Mouse (Mus musculus) CD8-positive naive resting alpha-beta T cell, adult 2 months (primary cell): Measurements from ENCODE around the gene Zdhhc20.
"Not testable (repeated sequence)": the region's sequence is repeated elsewhere in the genome, so short reads cannot be mapped to it uniquely, and the experiment has no call there.

Source experiments
- DNase-seq, 2 experiments: peaks; one replicate each; pipeline ENCODE4 v3.0.0; 2022; ENCODE audit warnings: low read depth in 2 of 2, low spot score in 2 of 2

Gene Zdhhc20

DNA sequence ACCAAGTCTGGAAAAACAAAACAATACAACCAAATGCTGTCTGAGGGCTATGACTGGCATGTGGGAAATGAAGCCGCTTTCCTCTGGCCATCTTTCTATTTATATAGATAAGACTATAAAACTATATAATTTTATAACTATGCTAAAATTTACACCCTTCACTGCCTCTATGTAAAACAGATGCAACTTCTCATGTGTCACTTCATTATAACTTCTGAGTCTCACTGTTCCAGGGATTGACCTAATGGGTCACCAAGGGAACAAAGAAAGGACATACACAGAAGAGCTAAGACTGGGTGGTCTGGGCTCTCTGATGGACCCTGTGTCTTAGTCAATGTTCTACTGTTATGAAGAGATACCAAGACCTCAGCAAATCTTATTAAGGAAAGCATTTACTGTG is 2.9 kb upstream of the Zdhhc20 start:
- DNase-seq: no peak

DNA sequence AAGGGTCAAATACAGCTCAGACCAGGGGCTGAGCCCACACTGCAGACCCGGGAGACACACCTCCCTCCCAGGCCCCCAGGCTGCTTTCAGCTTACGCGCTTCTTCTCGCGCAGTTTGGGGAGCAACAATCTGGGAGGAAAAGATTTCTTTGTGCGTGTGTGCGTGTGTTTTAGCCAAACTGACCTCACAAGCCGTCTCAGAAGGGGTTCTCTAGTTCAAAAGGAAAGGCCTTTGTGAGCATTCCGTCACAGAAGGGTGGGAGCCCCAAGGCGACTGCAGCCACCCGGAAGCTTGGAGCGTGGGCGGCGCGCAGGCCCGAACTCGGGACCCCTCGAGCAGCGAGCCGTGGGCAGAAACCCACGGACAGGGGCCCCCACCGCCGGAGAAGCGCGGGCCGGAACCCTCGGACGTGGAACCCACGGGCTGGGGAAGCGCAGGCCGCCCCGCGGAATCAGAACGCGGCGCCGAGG is 500 bp downstream of the Zdhhc20 start:
- DNase-seq: peak in 1 of 2 experiments; percentile 52

DNA sequence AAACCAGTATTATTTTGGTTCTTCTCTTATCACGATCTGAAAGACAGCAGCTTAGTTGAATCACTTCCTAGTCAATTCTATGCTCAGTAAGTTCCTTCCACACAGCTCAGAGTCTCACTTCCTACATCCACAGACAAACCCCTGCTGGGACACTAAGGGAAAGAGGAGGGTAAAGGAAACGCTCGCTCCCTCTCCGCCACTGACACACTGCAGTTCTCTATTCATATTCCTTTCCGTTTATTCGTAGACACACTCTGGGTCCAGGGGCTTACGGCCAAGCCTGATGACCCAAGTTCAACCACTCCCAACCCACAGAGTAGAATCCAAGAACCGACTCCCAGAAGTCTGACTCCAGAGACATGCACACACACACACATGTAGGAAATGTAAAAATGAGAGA is 2.9 kb downstream of the Zdhhc20 start:
- DNase-seq: no peak

DNA sequence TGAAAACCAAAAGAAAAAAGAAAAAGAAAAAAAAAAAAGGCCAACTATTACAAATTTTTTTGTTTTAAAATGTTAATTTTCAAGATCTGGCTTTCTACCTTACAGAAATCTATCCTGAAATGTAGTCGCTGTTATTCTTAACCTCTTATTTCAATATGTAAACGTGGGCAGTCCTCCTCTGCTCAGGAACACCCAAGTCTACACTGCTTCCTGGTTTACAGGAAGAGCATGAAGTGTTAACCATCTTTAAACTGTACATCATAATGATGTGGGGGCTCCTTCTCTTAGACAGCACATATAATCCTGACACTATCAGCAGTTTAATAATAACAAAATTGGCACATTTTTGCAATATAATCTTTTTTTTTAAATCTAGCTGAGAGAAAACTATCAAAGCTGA is 4.0 kb downstream of the Zdhhc20 start:
- DNase-seq: no peak

DNA sequence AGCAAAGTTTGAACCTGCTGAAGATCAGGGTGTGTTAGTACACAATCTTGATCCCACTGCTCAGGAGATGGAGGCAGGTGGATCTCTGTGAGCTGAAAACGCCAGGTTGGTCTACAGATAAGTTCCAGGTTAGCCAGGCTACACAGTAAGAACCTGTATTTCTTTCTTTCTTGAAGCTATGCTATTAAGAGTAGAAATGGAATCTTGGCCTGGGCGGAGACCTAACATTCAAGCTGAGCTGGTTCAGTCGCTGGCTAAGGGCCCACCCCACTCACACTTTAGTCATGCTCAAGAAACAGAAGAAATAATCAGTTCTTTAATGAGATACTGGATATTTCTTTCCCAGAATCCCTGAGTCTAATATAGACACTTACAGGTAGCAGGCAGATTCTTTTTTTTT is 6.7 kb downstream of the Zdhhc20 start:
- no peak for DNase-seq

DNA sequence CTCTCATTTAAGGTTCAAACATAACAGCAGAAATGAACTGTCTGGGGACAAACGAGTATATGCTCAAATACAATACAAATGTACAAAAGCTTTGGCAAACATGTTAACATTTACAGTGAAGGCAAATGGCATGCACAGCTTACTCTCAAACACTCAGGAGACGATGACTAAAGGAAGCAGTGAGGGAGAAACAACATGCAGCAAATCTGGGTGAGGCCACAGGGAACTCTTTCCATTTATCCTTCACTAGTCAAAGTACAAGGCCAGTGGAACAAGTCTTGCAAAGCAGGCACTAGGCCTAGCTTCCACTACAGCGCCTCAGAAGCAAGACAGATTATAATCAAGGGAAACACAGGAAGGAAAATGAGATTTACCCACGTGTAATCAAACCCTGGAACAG is 7.4 kb downstream of the Zdhhc20 start:
- no peak for DNase-seq

DNA sequence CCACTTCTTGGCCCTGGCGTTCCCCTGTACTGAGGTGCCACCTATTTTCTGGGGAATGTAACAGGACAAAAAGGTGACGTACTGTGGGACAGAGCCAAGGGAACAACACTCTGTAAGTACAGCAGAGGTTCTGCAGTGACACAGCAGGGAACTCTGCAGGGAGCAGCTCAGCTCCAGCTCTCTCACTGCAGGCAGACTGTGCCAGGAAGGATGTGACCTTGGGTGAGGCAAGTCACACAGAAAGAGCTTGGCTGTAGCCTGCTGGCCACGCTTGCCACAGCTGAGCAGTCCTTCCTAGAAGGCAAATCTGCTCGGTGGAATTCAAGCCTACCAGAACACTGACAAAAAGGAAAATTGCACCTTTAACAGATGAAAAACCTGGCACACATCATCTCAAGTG is 8.3 kb downstream of the Zdhhc20 start:
- no peak for DNase-seq

DNA sequence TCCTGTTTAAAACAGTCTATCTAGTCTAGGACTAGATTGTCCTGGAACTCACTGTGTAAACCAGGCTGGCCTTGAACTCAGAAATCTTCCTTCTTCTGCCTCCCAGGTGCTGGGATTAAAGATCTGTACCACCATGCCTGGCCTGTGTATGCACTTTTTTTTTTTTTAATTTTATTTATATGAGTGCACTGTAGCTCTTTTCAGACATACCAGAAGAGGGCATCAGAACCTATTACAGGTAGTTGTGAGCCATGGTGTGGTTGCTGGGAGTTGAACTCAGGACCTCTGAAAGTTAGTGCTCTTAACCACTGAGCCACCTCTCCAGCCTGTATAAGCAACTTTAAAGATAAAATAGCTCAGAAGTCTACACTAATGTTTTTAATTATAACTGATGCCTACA is 9.0 kb downstream of the Zdhhc20 start:
- no peak for DNase-seq

DNA sequence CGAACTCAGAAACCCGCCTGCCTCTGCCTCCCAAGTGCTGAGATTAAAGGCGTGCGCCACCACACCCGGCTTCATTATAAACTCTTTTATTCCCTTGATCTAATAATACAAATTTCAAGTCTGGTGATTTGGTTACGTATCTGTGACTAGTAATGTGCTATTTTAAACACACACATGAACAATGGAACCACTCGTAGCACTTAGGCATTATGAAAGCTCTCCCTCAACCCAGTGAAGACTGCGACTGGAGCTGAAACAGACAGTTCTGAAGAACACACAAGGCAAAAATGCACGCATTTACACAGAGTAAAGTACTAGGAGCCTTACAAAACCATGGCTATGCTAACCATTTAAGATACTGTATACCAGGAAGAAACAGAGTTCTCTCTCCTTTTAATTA is 12.2 kb downstream of the Zdhhc20 start:
- no peak for DNase-seq

DNA sequence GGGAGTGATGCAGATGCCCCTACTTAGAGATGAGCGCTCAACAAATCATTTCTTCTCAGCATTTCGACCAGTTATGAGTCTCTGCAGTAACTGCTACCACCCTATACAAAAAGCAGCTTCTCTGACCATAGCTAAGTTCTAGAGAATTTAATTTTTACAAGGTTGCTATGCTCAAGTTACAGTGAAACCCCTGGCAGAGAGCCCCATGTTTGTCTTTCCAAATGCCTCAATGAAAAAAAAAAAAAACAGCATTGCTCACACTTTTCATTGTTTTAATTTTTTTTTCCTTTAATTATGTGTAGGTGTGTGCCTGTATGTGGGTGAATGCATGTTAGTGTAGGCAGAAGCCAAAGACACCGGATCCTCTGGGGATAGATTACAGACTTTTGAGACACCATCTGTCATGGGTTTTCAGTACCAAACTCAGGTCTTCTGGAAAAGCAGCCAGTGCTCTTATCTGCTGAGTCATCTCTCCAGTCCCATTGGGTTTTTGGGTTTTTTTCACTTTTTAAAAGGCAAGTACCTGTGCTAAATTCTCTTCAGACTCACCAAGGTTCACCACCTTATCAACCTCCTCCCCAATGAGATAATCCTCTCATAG is 23.3 kb downstream of the Zdhhc20 start:
- no peak for DNase-seq

DNA sequence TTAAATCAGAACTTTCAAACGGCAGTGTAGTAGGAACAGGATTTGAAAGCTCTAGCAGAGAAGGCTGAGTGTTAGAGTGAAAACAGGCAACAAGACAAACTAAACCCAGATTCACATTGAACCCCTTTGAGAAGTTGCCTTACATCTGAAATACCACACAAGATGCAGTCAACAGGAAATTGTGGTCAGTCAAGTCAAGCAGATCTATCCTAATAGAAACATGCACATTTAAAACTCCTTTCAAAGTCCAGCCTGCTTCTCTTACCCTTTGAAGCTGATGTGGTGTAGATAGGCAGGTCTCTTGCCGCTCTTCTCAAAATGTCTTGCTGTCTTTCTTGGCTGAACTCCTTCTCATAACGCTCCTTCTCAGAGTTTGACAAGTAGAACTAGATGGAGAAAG is 24.8 kb downstream of the Zdhhc20 start:
- no peak for DNase-seq

DNA sequence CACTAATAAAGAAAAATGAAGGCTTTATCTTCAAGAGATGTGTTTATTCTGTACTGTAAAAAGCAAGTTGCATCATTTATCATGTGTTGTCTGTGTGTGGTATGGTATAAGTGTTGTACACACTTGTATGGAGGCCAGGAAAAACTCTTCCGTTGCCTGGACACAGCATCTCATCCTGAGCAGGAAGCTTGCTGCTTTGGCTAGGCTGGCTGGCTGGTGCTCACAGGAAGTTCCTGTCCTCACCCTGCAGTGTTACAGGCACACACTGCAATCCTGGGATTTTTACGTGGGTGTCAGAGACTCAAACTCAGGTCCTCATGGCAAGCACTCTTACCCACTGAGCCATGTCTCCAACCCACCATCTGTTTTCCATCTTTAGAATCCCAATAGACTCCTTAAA is 26.9 kb downstream of the Zdhhc20 start:
- no peak for DNase-seq

DNA sequence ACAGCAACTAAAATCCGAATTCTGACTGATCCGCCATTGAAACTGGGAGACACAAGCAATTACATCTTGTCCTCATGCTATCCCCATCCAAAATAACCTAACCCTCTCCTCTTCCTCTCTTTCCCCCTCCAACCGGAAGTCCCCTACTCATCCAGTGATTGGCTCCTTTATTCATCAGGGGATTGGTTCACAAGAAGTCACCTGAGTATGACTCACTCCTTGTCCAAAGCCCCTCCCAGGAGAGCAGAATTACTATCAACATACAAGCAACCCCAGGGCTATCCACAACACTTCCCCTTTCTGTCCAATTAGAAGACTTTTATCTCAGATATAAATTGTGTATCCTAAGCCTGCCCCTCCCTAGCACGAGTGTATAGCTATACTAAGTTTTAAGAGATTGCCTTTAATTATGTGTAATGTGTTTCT is 28.1 kb downstream of the Zdhhc20 start:
- no peak for DNase-seq

DNA sequence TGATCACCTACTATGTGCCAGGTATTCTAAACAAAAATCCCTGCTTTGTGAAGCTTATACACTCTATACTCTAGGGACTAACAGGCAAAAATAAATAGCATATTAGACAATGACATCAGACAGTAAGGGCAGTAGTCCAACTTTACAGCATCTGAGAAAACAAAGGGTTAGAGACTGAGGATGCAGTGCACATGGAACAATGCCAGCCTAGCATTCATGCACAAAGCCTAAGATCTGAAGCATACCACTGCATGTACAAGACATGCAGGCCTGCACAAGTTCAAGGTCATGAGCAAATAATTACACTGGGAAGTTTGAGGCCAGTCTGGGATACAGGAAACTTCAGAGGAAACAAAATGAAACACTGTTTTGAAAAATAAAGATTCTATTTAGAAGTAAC is 30.6 kb downstream of the Zdhhc20 start:
- no peak for DNase-seq

DNA sequence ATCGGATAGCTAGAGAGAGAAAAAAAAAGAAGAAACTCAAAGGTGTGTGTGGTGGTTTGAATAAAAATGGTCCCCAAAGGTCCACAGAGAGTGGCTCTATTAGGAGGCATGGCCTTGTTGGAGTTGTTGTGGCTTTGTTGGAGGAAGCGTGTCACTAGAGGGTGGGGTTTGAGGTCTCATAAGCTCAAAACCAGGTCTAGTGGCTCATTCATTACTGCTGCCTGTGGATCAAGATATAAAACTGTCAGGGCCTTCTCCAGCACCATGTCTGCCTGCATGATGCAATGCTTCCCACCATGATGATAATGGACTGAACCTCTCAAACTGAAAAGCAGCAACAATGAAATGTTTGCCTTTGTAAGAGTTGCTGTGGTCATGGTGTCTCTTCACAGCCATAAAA is 31.5 kb downstream of the Zdhhc20 start:
- DNase-seq: no peak

DNA sequence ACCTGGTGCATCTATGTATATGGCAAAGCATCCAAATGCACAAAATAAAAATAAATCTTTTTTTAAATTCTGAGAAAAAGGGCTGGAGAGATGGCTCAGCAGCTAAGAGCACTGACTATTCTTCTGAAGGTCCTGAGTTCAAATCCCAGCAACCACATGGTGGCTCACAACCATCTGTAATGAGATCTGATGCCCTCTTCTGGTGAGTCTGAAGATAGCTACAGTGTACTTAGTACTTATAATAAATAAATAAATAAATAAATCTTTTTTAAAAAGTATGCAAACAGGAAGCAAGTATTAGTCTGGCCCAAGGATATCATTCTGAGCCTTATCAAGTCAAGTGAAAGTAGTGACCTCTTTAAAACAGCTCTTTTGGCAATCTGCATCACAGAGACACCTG is 34.0 kb downstream of the Zdhhc20 start:
- not testable (repeated sequence) for DNase-seq

DNA sequence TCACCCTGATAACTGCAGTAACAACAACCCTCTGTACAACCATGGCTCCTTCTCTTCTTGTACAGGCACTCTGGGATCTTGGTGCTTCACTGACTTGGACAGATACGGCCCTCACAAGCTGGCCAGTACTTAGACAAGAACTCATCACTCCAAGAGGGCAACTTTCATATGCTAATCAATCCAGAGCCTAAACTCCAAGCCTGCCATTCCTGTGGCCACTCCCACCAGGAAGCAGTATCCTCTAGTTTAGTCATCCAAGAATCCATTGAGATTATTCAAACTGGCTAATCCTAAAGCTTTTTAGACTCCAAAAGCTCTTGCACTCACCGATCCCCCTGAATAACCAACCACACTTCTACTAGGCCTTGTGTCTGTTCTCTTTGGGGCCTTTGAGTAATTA is 37.1 kb downstream of the Zdhhc20 start:
- no peak for DNase-seq

DNA sequence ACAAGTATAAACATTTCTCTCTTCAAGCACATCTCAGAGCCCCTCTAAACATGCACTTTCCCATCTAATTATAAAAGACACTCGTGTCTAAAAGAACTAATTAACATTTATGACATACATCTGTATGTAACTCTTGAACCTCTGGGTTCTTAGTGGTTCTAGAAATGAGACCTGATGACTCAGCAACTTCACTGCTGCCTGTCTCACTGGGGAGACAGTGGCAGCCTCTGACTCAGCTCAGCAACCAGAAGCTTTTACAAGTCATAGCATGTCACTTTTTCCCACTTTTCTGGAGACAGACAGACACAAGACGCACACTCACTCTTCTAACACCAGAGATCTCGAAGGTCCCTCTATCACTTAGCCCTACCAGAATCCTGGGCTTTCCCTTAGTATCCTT is 39.7 kb downstream of the Zdhhc20 start:
- DNase-seq: no peak

DNA sequence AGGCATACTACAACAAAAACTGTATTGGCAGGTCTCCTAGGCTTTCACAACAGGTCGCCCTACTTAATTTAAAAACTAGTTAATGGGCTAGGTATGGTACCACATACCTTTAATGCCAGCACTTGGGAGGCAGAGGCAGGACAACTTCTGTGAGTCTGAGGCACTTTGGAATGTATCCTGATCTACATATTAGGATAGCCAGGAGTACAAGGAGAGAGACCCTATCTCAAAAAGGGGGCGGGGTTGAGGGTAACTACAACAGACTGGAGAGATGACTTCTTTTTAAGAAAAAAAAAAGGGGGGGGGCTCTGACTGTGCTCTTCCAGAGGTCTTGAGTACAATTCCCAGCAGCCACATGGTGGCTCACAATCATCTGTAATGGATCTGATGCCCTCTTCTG is 41.4 kb downstream of the Zdhhc20 start:
- DNase-seq: no peak

DNA sequence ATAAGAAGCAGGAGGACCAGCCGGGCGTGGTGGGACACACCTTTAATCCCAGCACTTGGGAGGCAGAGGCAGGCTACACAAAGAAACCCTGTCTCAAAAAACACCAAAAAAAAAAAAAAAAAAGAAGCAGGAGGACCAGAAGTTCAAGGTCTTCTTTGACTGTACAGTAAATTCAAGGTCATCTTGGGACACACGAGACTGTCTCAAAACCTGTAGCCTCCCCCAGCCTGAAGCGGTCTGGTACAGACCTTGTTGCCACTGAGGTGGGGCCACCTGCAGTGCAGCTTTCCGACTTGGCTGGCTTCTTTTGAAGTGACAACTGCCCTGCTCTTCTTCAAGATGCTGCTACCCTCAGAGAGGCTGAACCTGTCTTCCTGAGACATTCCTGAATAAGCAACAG is 42.0 kb downstream of the Zdhhc20 start:
- not testable (repeated sequence) for DNase-seq

DNA sequence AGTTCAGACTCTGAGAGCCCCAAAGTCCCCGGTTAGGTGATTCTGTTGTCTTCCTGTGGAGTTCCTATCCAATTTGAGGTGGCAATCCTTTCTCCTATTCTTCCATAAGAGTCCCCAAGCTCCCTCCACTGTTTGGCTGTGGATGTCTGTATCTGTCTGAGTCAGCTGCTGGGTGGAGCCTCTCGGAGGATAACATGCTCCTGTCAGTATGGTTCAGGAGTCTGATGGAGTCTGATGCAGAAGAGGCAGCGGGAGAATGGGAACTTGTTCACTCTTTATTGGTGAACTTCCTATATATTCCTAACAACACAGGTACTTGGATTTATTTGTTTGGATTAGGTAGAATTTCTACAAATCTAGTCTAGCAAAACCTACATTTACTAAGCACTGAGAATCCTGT is 45.5 kb downstream of the Zdhhc20 start:
- no peak for DNase-seq

DNA sequence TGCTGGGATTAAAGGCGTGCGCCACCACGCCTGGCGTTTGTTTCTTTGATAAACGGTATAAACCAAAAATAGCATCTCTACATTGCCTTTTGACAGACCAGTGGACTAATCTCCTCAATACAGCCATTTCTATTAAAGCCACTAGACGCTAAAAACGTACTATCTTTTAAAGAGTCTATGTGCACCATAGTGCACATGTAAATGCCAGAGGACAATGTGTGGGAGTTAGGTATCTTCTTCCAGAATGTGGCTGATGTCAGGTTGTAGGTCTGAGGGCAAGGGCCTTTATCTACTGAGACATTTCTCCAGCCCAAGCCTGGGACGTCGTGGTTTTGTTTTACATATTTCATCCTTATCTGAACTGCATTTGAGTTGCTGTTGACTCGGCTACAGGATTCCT is 54.9 kb downstream of the Zdhhc20 start:
- DNase-seq: no peak

DNA sequence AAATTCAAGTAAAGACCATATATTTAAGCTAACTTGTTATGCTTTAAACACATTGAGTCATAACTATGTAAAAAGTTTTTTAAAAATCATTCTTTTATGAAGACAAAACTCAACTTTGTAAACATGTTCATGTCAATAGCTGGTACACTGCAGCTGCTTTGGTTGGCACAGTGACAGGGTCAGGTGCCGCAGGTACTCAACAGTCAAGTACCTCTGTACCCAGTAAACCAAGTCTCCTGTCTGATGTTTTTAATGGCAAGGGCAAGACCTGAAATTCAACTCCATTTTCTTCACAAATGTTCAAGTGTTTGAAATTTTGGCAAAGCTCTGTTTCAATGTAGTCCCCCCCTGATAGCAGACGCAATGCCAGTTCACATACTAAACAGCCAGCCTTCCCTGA is 56.5 kb downstream of the Zdhhc20 start:
- no peak for DNase-seq

DNA sequence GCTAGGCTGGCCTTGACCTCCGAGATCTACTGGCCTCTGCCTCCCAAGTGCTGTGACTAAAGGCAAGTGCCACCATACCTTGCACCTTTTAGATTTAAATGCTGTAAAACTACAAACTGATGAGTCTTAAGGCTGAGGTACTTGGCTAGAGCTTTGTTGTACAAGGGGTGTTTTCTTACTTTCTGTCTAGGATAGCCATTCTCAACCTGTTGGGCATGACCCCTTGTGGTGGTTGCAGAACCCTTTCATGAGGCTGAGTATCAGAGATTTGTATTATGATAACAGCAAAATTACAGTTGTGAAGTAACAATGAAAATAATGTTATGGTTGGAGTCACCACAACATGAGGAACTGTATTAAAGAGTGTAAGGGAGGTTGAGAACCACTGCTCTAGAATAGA is 62.8 kb downstream of the Zdhhc20 start:
- DNase-seq: no peak
